Mouse (Mus musculus) thymus, adult 2 months (tissue): Measurements from ENCODE around the gene Kcnh3. TPM values are rescaled to one million over a fixed set of nuclear protein-coding genes. Genes with fewer than 3 reads are reported as not detected.
"Not testable (repeated sequence)": the region's sequence is repeated elsewhere in the genome, so short reads cannot be mapped to it uniquely, and the experiment has no call there.

ENCODE experiments used
- DNase-seq: peaks from one replicate; pipeline ENCODE4 v3.0.0; 2021
- H3K27ac ChIP-seq: fragments of 200-500 bp; 2 replicates; pipeline ENCODE4 v1.5.1; 2012; ENCODE audit warnings: low read length, control low read depth; ENCODE audit not compliant: control insufficient read depth, insufficient read depth
- H3K27me3 ChIP-seq: fragments of 200-500 bp; 2 replicates; pipeline ENCODE4 v1.6.1; 2012; ENCODE audit warnings: mild to moderate bottlenecking, low read length, moderate library complexity, mixed read lengths; ENCODE audit not compliant: control insufficient read depth, insufficient read depth
- H3K36me3 ChIP-seq: fragments of 200-500 bp; 2 replicates; pipeline ENCODE4 v1.6.1; 2012; ENCODE audit warnings: mild to moderate bottlenecking, low read length, moderate library complexity; ENCODE audit not compliant: control insufficient read depth, insufficient read depth
- H3K4me1 ChIP-seq: fragments of 200-500 bp; replicated peaks from 2 replicates; pipeline ENCODE4 v1.6.1; 2012; ENCODE audit warnings: low read length; ENCODE audit not compliant: control insufficient read depth, insufficient read depth
- H3K4me3 ChIP-seq: fragments of 200-500 bp; 2 replicates; pipeline ENCODE4 v1.5.1; 2012; ENCODE audit warnings: mild to moderate bottlenecking, low read length, control low read depth, moderate library complexity; ENCODE audit not compliant: control insufficient read depth, insufficient read depth
- CTCF ChIP-seq: fragments of 200-500 bp; IDR thresholded peaks from 2 replicates; pipeline ENCODE4 v1.5.1; 2012; ENCODE audit warnings: mild to moderate bottlenecking, control low read depth, low read length, moderate library complexity, borderline replicate concordance; ENCODE audit not compliant: control insufficient read depth, poor library complexity, insufficient read depth; ENCODE audit errors: extremely low read depth
- POLR2A ChIP-seq: fragments of 200-500 bp; IDR thresholded peaks from 2 replicates; pipeline ENCODE4 v1.6.1; 2012; ENCODE audit warnings: mild to moderate bottlenecking, low read length, control low read depth, moderate library complexity; ENCODE audit not compliant: control insufficient read depth, poor library complexity, insufficient read depth; ENCODE audit errors: extremely low read depth
- WGBS: fragments of 180-500 bp; shearing (Covaris S2); methylation state at CpG from one replicate; pipeline ENCODE4 v1.1.7; 2018; 5-methylcytosine and 5-hydroxymethylcytosine counted together
- polyA plus RNA-seq: library from polyadenylated mRNA; depleted of rRNA; stranded (reverse); fragments of >200 nt; gene quantifications from 2 replicates; pipeline ENCODE4 v1.2.3, GENCODE M21; 2012

Kcnh3 gene
- polyA plus RNA-seq, 1 experiment, result 83.5 TPM

DNA sequence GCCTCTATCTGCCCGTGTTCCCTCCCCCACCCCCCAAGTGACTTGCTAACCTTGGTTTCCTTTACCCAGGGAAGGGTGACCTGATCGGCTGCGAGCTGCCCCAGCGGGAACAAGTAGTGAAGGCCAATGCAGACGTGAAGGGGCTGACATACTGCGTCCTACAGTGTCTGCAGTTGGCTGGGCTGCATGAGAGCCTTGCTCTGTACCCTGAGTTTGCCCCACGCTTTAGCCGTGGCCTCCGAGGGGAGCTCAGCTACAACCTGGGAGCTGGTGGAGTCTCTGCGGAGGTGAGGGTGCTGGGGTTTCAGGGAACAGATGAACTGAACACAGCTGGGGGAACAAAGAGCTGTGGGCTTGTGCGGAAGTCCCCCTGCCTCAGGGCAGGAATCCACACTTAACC lies 13.3 kb downstream of the Kcnh3 start:
- Histone ChIP-seq H3K36me3 (peaks cover 21% of the 10 kb centered on the region), H3K27me3 (no peaks in the 10 kb centered on the region), H3K4me3 (peak overlapping the region; percentile 48), H3K27ac (peak overlapping the region; percentile 92), H3K4me1 (peaks cover 52% of the 10 kb centered on the region)
- DNase-seq, result peak; percentile 59
- peak; percentile 32; the same call in 1 of the 2 replicates for TF ChIP-seq POLR2A
- no peak for TF ChIP-seq CTCF
- 27% methylated on average over 11 of the region's 11 CpGs for WGBS

DNA sequence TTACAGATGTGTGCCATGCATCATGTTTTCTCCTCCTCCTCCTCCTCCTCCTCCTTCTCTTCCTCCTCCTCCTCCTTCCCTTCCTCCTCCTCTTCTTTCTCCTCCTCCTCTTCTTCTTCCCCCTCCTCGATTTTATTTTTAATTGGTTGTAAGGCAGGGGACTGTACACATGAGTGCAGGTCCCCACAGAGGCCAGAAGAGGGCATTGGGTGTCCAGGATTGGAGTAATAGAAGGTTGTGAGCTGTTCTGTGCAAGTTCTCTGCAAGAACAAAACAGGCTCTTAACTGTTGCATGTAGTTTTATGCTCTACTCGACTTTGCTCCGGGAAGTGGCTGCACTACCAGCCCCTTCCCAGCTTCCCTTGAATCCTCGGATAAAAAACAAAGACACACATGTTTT lies 15.5 kb downstream of the Kcnh3 start:
- H3K27me3 ChIP-seq, result no peaks in the 10 kb centered on the region
- TF ChIP-seq POLR2A (no peak), CTCF (no peak)
- DNase-seq, result no peak
- H3K4me3 ChIP-seq, result no peak overlapping the region
- no peak overlapping the region for H3K27ac ChIP-seq
- peaks cover 28% of the 10 kb centered on the region for H3K36me3 ChIP-seq
- peaks cover 33% of the 10 kb centered on the region for H3K4me1 ChIP-seq
- WGBS, result 82% methylated on average over 4 of the region's 4 CpGs

- Histone ChIP-seq H3K36me3 (peaks cover 33% of the 10 kb centered on the region), H3K4me3 (no peak overlapping the region), H3K4me1 (peaks cover 28% of the 10 kb centered on the region), H3K27me3 (no peaks in the 10 kb centered on the region), H3K27ac (no peak overlapping the region)
- TF ChIP-seq CTCF (no peak), POLR2A (no peak)
- DNase-seq, result no peak
- 87% methylated on average over 4 of the region's 4 CpGs for WGBS
Observed at GRCm38 (mm10) chr15:99241249-99241648, 16.6 kb downstream of the Kcnh3 start.

DNA sequence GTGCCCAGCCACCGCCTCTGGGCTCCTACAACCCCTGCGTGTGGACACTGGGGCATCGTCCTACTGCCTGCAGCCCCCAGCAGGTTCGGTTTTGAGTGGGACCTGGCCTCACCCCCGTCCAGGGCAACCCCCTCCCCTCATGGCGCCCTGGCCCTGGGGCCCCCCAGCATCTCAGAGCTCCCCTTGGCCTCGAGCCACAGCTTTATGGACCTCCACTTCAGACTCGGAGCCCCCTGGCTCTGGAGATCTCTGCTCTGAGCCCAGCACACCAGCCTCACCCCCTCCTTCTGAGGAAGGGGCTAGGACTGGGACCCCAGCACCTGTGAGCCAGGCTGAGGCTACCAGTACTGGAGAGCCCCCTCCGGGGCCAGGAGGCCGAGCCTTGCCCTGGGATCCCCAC lies 17.4 kb downstream of the Kcnh3 start:
- peaks cover 41% of the 10 kb centered on the region for H3K36me3 ChIP-seq
- H3K4me1 ChIP-seq, result peaks cover 23% of the 10 kb centered on the region
- 95% methylated on average over 10 of the region's 10 CpGs for WGBS
- no peak for DNase-seq
- H3K27ac ChIP-seq, result no peak overlapping the region
- TF ChIP-seq POLR2A, result no peak
- TF ChIP-seq CTCF, result no peak
- H3K4me3 ChIP-seq, result no peak overlapping the region
- no peaks in the 10 kb centered on the region for H3K27me3 ChIP-seq

GRCm38 (mm10) chr15:99246736-99247135 lies 22.1 kb downstream of the Kcnh3 start:
- 91% methylated on average over 6 of the region's 6 CpGs for WGBS
- H3K27me3 ChIP-seq, DNase-seq, H3K4me3 ChIP-seq, H3K27ac ChIP-seq, H3K4me1 ChIP-seq: not testable (repeated sequence)
- peaks cover 39% of the 10 kb centered on the region for H3K36me3 ChIP-seq

DNA sequence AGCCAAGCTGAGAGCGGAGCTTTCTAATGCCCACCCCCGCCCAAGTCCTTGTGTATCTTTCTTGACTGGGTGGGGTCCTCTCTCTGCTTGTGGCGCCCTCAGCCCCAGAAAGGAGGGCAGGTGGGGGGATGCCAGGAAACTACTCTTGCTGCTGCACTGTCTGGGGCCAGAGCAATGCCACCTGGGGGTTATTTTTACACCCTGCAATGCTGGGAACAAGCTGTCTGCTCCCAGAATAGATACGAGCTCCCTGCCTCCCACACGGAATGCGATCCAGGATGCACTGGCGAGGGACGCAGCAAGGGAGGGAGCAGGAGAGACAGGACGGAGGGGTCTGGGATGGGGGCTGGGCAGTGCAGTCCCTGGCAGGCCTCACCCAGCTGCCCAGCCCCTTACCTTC lies 24.3 kb downstream of the Kcnh3 start:
- H3K36me3 ChIP-seq, result peaks cover 24% of the 10 kb centered on the region
- DNase-seq, result no peak
- H3K27me3 ChIP-seq, result no peaks in the 10 kb centered on the region
- H3K4me1 ChIP-seq, result peaks cover 14% of the 10 kb centered on the region
- H3K4me3 ChIP-seq, result no peak overlapping the region
- 98% methylated on average over 9 of the region's 9 CpGs for WGBS
- no peak for TF ChIP-seq CTCF
- no peak for TF ChIP-seq POLR2A
- no peak overlapping the region for H3K27ac ChIP-seq

DNA sequence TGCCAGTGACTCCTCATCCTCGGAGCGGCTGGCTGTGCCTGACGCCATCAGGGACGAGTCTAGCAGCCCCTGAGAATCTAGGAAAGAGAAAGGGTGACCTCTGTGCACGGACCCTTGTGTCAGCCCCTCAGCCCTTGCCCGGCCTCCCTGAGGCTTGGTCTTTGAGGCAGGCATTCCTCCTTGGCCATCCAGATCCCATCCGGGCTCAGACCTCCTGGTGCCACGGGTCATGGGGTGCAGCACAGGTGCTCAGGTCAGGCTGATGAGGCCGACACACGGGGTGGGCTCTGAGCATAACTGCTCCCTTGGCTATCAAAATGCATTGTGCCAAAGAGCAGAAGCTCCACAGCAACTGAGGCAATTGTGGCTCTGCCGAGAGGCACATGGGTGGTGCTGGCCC lies 25.3 kb downstream of the Kcnh3 start:
- H3K27me3 ChIP-seq, result no peaks in the 10 kb centered on the region
- peaks cover 24% of the 10 kb centered on the region for H3K36me3 ChIP-seq
- H3K27ac ChIP-seq, result no peak overlapping the region
- 96% methylated on average over 11 of the region's 11 CpGs for WGBS
- DNase-seq, result no peak
- H3K4me1 ChIP-seq, result peaks cover 14% of the 10 kb centered on the region
- H3K4me3 ChIP-seq, result no peak overlapping the region
- TF ChIP-seq POLR2A (no peak), CTCF (no peak)

- Histone ChIP-seq H3K4me3 (peak overlapping the region; percentile 64), H3K36me3 (peaks cover 20% of the 10 kb centered on the region)
- 2% methylated on average over 15 of the region's 15 CpGs for WGBS
Observed at GRCm38 (mm10) chr15:99251111-99251510, 26.4 kb downstream of the Kcnh3 start.

More at GRCm38 (mm10) chr15:99251111-99251510, 26.4 kb downstream of the Kcnh3 start:
- not testable (repeated sequence) for H3K27me3 ChIP-seq, H3K27ac ChIP-seq, DNase-seq
- peaks cover 14% of the 10 kb centered on the region for H3K4me1 ChIP-seq
